Mouse (Mus musculus): ENCODE measurements at regions not wholly inside any gene's neighbourhood (a gene's known extent, or its start where the extent isn't known, plus 50 kb on each side); places are given as distances from the start of the nearest gene placed in this dataset.

- ATAC-seq (ENCODE audit: low FRiP score, low read depth) (peak; percentile 55; the same call in 1 of the 2 replicates), DNase-seq (ENCODE audit: low spot score) (peak; percentile 35)
- Histone ChIP-seq H3K27ac (replicated peaks; ENCODE audit: low read depth, low read length) (no peak overlapping the region), H3K9ac (ENCODE audit: low read depth, low read length, severe bottlenecking) (no peak overlapping the region), H3K36me3 (ENCODE audit: control insufficient read depth, insufficient read depth, low read length) (no peaks in the 10 kb centered on the region), H3K4me1 (ENCODE audit: control insufficient read depth, insufficient read depth, low read length) (peaks cover 3% of the 10 kb centered on the region), H3K27me3 (ENCODE audit: control insufficient read depth, insufficient read depth, low read length) (no peaks in the 10 kb centered on the region), H3K9me3 (ENCODE audit: control insufficient read depth, low read length) (no peaks in the 10 kb centered on the region), H3K4me2 (replicated peaks; ENCODE audit: low read depth, low read length, severe bottlenecking) (no peak overlapping the region), H3K4me3 (replicated peaks; ENCODE audit: low read length) (no peak overlapping the region)
- no peak for TF ChIP-seq POLR2A (IDR thresholded peaks at IDR 0.05; ENCODE audit: borderline replicate concordance, extremely low read depth, insufficient read depth, insufficient read length)
- WGBS = 28% methylated on average over 2 of the region's 2 CpGs
Observed at GRCm38 (mm10) chr5:12856869-12857268, 268.3 kb upstream of the Sema3a start.

DNA sequence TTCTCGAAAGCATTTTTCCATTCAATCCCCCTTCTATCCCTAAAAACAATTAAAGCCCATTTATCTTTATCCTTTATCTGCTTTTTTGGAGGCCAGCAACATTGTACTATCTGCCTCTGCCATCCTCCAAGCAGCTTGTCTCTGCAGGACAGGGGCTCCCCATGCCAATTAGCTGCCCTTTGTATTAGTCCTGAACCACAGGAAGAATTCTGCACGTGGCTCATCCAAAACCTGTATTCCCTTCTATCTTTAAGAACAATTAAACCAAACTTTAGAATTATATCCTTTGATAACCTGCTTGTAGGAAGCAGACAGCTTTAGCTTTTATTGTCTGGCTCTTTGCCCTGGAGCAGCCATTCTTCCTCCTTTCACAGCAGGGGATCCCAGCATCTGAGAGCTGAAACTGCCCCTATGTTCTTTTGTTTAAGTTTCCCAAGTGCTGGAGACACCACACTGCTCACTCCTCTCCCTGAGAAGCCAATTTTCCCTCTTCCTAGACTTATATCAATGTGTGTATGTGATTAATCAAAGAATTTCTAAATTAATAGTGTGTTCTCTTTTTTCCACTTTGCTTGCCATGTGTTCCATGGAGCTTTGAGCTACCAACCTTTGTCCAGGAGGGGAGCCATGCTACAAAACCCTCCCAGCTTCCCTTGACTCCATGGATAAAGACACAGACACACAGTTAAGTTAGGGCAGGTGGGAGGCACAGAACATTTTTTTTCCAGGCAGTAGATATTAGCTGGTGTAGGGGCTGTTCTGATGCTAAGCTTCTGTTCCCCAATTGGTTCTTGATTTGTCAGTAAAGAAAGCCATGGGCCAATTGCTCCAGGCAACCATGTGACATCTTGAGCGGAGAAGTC, 256.6 kb upstream of the Sema3a start:
- 56% methylated on average over 3 of the region's 3 CpGs for WGBS
- DNase-seq (ENCODE audit: low spot score) = no peak

GRCm38 (mm10) chr5:12872888-12873287, 252.3 kb upstream of the Sema3a start:
- Histone ChIP-seq H3K4me2 (replicated peaks; ENCODE audit: low read depth, low read length, severe bottlenecking) (no peak overlapping the region), H3K9ac (ENCODE audit: low read depth, low read length, severe bottlenecking) (no peak overlapping the region), H3K4me1 (ENCODE audit: control insufficient read depth, insufficient read depth, low read length) (no peaks in the 10 kb centered on the region), H3K36me3 (ENCODE audit: control insufficient read depth, insufficient read depth, low read length) (no peaks in the 10 kb centered on the region), H3K4me3 (replicated peaks; ENCODE audit: low read length) (no peak overlapping the region), H3K9me3 (ENCODE audit: control insufficient read depth, low read length) (no peaks in the 10 kb centered on the region), H3K27me3 (ENCODE audit: control insufficient read depth, insufficient read depth, low read length) (no peaks in the 10 kb centered on the region), H3K27ac (replicated peaks; ENCODE audit: low read depth, low read length) (no peak overlapping the region)
- ATAC-seq (ENCODE audit: low FRiP score, low read depth) (no peak), DNase-seq (ENCODE audit: low spot score) (no peak)
- no peak for TF ChIP-seq POLR2A (IDR thresholded peaks at IDR 0.05; ENCODE audit: borderline replicate concordance, extremely low read depth, insufficient read depth, insufficient read length)
- 92% methylated on average over 3 of the region's 3 CpGs for WGBS

More for the DNA sequence above, 256.6 kb upstream of the Sema3a start:
- H3K27me3 ChIP-seq (ENCODE audit: control insufficient read depth, insufficient read depth, low read length) = no peaks in the 10 kb centered on the region
- H3K36me3 ChIP-seq (ENCODE audit: control insufficient read depth, insufficient read depth, low read length) = no peaks in the 10 kb centered on the region
- no peak for TF ChIP-seq POLR2A (IDR thresholded peaks at IDR 0.05; ENCODE audit: borderline replicate concordance, extremely low read depth, insufficient read depth, insufficient read length)
- H3K27ac ChIP-seq (replicated peaks; ENCODE audit: low read depth, low read length) = no peak overlapping the region
- H3K4me3 ChIP-seq (replicated peaks; ENCODE audit: low read length) = no peak overlapping the region
- H3K9ac ChIP-seq (ENCODE audit: low read depth, low read length, severe bottlenecking) = no peak overlapping the region
- H3K9me3 ChIP-seq (ENCODE audit: control insufficient read depth, low read length) = no peaks in the 10 kb centered on the region
- no peak for ATAC-seq (ENCODE audit: low FRiP score, low read depth)
- no peaks in the 10 kb centered on the region for H3K4me1 ChIP-seq (ENCODE audit: control insufficient read depth, insufficient read depth, low read length)
- H3K4me2 ChIP-seq (replicated peaks; ENCODE audit: low read depth, low read length, severe bottlenecking) = no peak overlapping the region

- 94% methylated on average over 6 of the region's 6 CpGs for WGBS
- ATAC-seq (ENCODE audit: low FRiP score, low read depth) (no peak), DNase-seq (ENCODE audit: low spot score) (no peak)
Observed at GRCm38 (mm10) chr5:12877595-12878296, 247.5 kb upstream of the Sema3a start.

DNA sequence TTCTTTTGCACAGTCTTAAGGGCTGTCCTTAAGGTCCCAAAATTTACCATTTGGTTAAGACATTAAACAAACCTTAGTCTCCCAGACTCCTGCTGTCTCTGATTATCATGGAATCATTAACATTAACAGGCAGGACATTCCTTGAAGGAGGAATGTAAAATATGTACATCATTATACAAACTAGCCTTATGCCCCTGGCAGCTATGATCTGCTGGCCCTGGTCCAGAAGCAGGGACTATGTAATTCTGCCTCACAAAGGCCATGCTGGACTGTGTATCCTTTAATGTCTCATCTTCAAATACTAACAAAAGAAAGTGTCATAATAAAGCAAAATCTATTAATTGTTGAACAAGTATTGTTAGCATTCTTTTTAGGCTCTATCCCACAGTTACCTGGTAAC, 232.9 kb upstream of the Sema3a start:
- H3K4me1 ChIP-seq (ENCODE audit: control insufficient read depth, insufficient read depth, low read length) = peaks cover 3% of the 10 kb centered on the region; the same call in 1 of the 2 replicates
- H3K4me2 ChIP-seq (replicated peaks; ENCODE audit: low read depth, low read length, severe bottlenecking) = no peak overlapping the region
- H3K27ac ChIP-seq (replicated peaks; ENCODE audit: low read depth, low read length) = no peak overlapping the region
- no peaks in the 10 kb centered on the region for H3K27me3 ChIP-seq (ENCODE audit: control insufficient read depth, insufficient read depth, low read length)
- no peaks in the 10 kb centered on the region for H3K36me3 ChIP-seq (ENCODE audit: control insufficient read depth, insufficient read depth, low read length)
- H3K4me3 ChIP-seq (replicated peaks; ENCODE audit: low read length) = no peak overlapping the region
- no peak for DNase-seq (ENCODE audit: low spot score)
- no peak for ATAC-seq (ENCODE audit: low FRiP score, low read depth)
- no peaks in the 10 kb centered on the region for H3K9me3 ChIP-seq (ENCODE audit: control insufficient read depth, low read length)
- TF ChIP-seq POLR2A (IDR thresholded peaks at IDR 0.05; ENCODE audit: borderline replicate concordance, extremely low read depth, insufficient read depth, insufficient read length) = no peak
- H3K9ac ChIP-seq (ENCODE audit: low read depth, low read length, severe bottlenecking) = no peak overlapping the region

More at GRCm38 (mm10) chr5:12877595-12878296, 247.5 kb upstream of the Sema3a start:
- H3K36me3 ChIP-seq (ENCODE audit: control insufficient read depth, insufficient read depth, low read length) = no peaks in the 10 kb centered on the region
- no peaks in the 10 kb centered on the region for H3K27me3 ChIP-seq (ENCODE audit: control insufficient read depth, insufficient read depth, low read length)
- no peak for TF ChIP-seq POLR2A (IDR thresholded peaks at IDR 0.05; ENCODE audit: borderline replicate concordance, extremely low read depth, insufficient read depth, insufficient read length)
- no peaks in the 10 kb centered on the region for H3K4me1 ChIP-seq (ENCODE audit: control insufficient read depth, insufficient read depth, low read length)
- no peak overlapping the region for H3K27ac ChIP-seq (replicated peaks; ENCODE audit: low read depth, low read length)
- H3K4me2 ChIP-seq (replicated peaks; ENCODE audit: low read depth, low read length, severe bottlenecking) = no peak overlapping the region
- H3K9ac ChIP-seq (ENCODE audit: low read depth, low read length, severe bottlenecking) = no peak overlapping the region
- no peaks in the 10 kb centered on the region for H3K9me3 ChIP-seq (ENCODE audit: control insufficient read depth, low read length)
- H3K4me3 ChIP-seq (replicated peaks; ENCODE audit: low read length) = no peak overlapping the region
